Mouse (Mus musculus): ENCODE data around the gene Rhbdd2. TPM values are rescaled to one million over a fixed set of nuclear protein-coding genes. Genes with fewer than 3 reads are reported as not detected.
"Not testable (repeated sequence)": the region's sequence is repeated elsewhere in the genome, so short reads cannot be mapped to it uniquely, and the experiment has no call there.

The Rhbdd2 gene
- polyA plus RNA-seq (2015; fragmentation: Nextera tagmentation; extraction: Ambion mirVana) = 85.3 and 89.3 TPM in 2 replicates

DNA sequence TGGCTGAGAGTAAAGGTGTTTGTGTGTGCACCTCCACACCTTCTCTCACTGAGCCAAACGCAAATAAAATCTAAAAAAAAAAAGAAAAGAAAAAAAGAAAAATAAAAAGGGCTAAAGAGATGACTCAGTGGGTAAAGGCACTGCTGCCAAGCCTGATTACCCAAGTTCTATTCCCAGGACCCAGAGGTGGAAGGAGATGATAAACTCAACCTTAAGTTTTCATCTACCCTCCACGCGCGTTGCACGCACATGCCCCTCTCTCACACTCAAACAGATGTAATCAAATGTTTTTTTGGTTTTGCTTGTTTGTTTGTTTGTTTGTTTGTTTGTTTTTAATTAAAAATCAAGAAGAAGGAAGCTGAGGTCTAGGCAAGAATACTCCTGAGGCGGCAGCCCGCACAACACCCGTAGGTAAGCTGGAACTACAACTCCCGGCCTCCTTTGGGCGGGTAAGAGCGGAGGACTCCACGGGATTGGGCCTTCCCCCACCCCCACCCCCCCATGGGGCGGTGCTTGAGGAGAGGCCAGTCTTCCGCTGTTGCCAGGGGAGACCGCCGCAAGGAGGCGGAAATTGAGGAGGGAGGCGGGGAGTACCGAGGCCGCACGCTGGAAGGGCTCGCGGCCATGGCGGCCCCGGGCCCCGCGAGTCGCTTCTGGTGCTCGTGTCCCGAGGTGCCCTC lies at the start of gene Rhbdd2:
Rhbdd2 (plus strand) TSS at position 502 of the 680 bp plus-strand sequence.
- Histone ChIP-seq H3K27ac (peak within 1 kb of the TSS; percentile 96), H3K27me3 (no peaks in the 10 kb centered on the region), H3K4me3 (peak within 1 kb of the TSS; percentile 82), H3K9me3 (no peaks in the 10 kb centered on the region), H3K9ac (peak within 1 kb of the TSS; percentile 90), H3K4me1 (replicated peaks) (peaks cover 19% of the 10 kb centered on the region), H3K4me2 (peak within 1 kb of the TSS; percentile 76), H3K36me3 (peaks cover 23% of the 10 kb centered on the region)
- peak; percentile 99 for ATAC-seq (ENCODE audit: low FRiP score)
- WGBS = 11% methylated on average over 30 of the region's 30 CpGs

DNA sequence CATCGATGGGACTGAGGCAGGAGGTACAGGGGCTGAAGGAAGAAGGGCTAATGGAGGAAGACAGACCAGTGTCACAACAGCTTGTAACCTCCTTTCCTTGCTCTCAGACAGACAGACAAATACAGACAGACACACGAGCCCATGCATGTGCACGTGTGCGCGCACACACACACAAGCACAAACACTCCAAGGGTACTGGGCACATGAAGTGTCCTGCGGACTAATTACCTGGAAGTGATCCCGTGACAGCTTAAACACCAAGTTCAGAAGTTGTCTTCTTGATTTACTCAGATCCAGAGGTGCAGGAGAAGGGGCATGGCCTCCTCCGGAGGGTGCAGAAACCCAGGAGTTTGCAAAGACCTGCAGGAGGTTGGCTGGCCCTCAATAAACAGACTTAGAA lies 46.7 kb upstream of the Rhbdd2 start:
- H3K36me3 ChIP-seq = no peaks in the 10 kb centered on the region
- H3K27ac ChIP-seq = no peak overlapping the region
- H3K4me1 ChIP-seq (replicated peaks) = no peaks in the 10 kb centered on the region
- 93% methylated on average over 8 of the region's 8 CpGs for WGBS
- no peak overlapping the region for H3K9ac ChIP-seq
- no peak overlapping the region for H3K4me3 ChIP-seq
- no peaks in the 10 kb centered on the region for H3K27me3 ChIP-seq
- H3K4me2 ChIP-seq = no peak overlapping the region
- ATAC-seq (ENCODE audit: low FRiP score) = no peak
- no peaks in the 10 kb centered on the region for H3K9me3 ChIP-seq

DNA sequence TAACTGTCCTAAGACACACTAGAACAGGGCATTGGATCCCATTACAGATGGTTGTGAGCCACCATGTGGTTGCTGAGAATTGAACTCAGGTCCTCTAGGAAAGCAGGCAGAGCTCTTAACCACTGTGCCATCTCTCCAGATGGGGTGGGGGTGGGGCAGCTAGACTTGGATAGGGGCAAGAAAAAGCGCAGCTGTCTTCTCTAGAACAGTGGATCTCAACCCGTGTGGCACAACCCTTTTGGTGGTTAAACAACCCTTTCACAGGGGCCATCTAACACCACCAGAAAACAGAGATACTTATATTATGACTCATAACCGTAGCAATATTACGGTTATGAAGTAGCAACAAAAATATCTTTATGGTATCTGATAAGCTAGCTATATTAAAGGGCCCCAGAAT lies 44.7 kb upstream of the Rhbdd2 start:
- Histone ChIP-seq H3K9me3 (0 out of 2 replicates have a peak, but pooled peaks cover 9% of the 10 kb centered on the region), H3K36me3 (no peaks in the 10 kb centered on the region), H3K4me3 (no peak overlapping the region), H3K27me3 (no peaks in the 10 kb centered on the region), H3K9ac (no peak overlapping the region), H3K4me1 (replicated peaks) (no peaks in the 10 kb centered on the region), H3K27ac (no peak overlapping the region), H3K4me2 (no peak overlapping the region)
- WGBS = 92% methylated on average over 4 of the region's 4 CpGs
- no peak for ATAC-seq (ENCODE audit: low FRiP score)

DNA sequence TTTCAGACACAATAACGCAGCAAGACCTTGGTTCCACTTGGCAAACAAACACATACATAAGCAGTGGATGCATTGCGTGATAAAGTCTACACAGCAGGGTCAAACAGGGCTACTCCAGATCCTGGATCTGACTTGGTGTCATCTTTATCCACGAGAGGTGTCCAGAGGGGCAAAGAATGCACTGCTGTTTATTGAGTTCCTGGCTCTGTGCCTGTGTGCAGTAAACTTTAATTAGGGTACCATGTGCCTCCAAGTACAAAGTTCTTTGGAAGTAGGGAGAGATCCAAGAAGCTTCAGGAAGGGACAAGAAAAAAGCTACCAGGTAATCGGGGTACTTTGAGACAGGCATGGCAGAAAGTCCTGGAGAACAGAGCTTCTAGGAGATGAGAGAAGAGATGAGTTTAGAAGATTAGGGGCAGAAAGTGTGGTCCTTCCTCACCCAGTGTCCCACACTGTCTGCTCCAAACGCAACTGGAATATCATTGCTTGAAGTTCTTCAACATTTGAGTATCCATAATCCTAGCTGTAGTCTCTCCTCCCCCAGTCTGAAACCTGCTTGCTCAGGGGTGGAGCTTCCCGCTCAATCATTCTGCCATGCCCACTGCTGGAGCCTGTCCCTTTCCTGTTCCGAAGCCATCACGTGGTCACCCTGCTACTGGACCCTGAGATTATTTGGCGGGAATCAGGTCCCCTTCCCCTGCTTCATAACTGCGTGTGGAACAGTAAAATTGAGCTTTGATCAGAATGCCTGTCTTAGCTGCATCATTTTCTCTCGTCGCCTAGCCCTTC lies 42.2 kb upstream of the Rhbdd2 start:
- Histone ChIP-seq H3K36me3 (no peaks in the 10 kb centered on the region), H3K27me3 (no peaks in the 10 kb centered on the region), H3K4me2 (no peak overlapping the region), H3K27ac (no peak overlapping the region), H3K4me3 (no peak overlapping the region), H3K4me1 (replicated peaks) (no peaks in the 10 kb centered on the region), H3K9me3 (0 out of 2 replicates have a peak, but pooled peaks cover 9% of the 10 kb centered on the region), H3K9ac (no peak overlapping the region)
- ATAC-seq (ENCODE audit: low FRiP score) = no peak
- 85% methylated on average over 12 of the region's 12 CpGs for WGBS

DNA sequence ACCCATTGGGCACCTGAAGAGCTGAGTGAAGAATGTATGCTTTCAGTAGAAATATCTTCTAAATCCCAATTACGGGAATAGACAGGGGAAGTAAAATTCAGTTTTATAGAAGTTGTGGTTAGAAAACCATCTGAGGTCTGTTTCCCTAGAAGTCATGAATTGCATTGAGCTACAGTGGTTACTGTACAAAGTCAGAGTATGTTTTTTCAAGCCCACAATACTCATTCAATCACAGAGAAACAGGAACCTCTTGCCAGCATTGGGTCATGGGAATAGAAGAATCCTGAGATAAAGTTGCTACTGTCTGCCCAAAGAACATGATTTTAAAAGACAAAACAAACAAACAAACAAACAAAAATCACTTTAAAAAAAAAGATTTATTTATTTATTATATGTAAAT lies 27.8 kb upstream of the Rhbdd2 start:
- not testable (repeated sequence) for H3K9ac ChIP-seq; H3K27ac ChIP-seq; H3K9me3 ChIP-seq; H3K4me2 ChIP-seq; H3K4me3 ChIP-seq; H3K4me1 ChIP-seq (replicated peaks); H3K36me3 ChIP-seq; ATAC-seq (ENCODE audit: low FRiP score); H3K27me3 ChIP-seq
- WGBS = no CpG with 5 or more reads among the region's 1 CpGs

DNA sequence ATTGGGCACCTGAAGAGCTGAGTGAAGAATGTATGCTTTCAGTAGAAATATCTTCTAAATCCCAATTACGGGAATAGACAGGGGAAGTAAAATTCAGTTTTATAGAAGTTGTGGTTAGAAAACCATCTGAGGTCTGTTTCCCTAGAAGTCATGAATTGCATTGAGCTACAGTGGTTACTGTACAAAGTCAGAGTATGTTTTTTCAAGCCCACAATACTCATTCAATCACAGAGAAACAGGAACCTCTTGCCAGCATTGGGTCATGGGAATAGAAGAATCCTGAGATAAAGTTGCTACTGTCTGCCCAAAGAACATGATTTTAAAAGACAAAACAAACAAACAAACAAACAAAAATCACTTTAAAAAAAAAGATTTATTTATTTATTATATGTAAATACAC lies 25.7 kb upstream of the Rhbdd2 start:
- not testable (repeated sequence) for H3K27ac ChIP-seq; H3K9ac ChIP-seq; H3K4me1 ChIP-seq (replicated peaks); H3K36me3 ChIP-seq; ATAC-seq (ENCODE audit: low FRiP score); H3K4me2 ChIP-seq; H3K4me3 ChIP-seq; H3K27me3 ChIP-seq; H3K9me3 ChIP-seq
- WGBS = no CpG with 5 or more reads among the region's 1 CpGs

DNA sequence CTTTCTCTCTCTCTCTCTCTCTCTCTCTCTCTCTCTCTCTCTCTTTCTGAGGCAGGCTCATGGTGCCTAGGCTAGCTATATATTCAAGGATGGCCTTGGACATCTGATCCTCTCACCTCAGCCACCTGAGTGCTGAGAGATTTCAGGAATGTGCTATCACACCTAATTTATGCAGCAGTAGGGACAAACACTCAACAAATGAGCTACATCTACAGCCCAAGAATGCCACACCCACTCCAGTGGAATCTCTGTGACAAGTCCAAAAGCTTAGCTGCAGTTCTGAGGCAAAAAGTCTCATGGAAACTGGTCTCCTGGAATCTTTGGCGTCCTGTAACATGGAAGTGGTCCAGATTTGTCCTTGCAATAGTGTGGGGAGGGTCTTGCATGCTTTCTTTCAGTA lies 24.8 kb upstream of the Rhbdd2 start:
- Histone ChIP-seq H3K9me3 (peaks cover 6% of the 10 kb centered on the region), H3K27ac (no peak overlapping the region), H3K27me3 (no peaks in the 10 kb centered on the region), H3K36me3 (no peaks in the 10 kb centered on the region), H3K4me3 (no peak overlapping the region), H3K4me2 (no peak overlapping the region), H3K9ac (no peak overlapping the region), H3K4me1 (replicated peaks) (no peaks in the 10 kb centered on the region)
- no peak for ATAC-seq (ENCODE audit: low FRiP score)
- 42% methylated on average over 1 of the region's 1 CpGs for WGBS

DNA sequence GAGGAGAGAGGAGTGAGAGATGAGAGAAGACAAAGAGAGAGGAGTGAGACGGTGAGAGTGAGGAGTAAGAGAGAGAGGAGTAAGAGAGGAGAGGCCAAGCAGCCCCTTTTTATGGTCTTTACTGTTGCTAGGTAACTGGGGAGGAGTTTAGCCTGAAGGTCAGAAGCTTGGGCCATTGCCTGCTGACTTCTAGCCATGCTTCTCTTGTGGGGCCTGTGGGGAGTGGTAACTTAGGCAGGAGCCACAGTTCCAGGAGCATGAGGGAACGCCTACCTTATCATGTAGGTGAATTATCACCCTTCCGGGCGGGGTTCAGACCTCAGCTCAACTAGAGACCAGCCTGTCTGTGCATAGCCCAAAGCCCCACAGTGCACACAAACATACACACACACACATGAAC lies 22.6 kb upstream of the Rhbdd2 start:
- no peak overlapping the region for H3K4me3 ChIP-seq
- ATAC-seq (ENCODE audit: low FRiP score) = no peak
- no peaks in the 10 kb centered on the region for H3K27me3 ChIP-seq
- H3K9me3 ChIP-seq = no peaks in the 10 kb centered on the region
- no peak overlapping the region for H3K27ac ChIP-seq
- H3K9ac ChIP-seq = no peak overlapping the region
- WGBS = 75% methylated on average over 4 of the region's 4 CpGs
- no peaks in the 10 kb centered on the region for H3K4me1 ChIP-seq (replicated peaks)
- no peaks in the 10 kb centered on the region for H3K36me3 ChIP-seq
- no peak overlapping the region for H3K4me2 ChIP-seq

DNA sequence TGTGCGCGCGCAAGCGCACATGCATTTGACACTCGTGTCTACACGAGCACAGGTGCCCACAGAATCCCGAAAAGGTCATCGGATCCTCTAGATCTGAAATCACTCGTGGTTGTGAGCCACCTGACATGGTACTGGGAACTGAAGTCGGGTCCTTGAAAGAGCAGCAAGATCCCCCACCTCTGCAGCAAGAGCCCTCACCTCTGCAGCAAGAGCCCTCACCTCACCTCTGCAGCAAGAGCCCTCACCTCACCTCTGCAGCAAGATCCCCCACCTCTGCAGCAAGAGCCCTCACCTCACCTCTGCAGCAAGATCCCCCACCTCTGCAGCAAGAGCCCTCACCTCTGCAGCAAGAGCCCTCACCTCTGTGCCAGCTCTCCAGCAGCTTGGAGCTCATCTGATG lies 12.7 kb upstream of the Rhbdd2 start:
- not testable (repeated sequence) for H3K4me1 ChIP-seq (replicated peaks); H3K27me3 ChIP-seq; H3K36me3 ChIP-seq; H3K27ac ChIP-seq; H3K9ac ChIP-seq; H3K4me3 ChIP-seq; ATAC-seq (ENCODE audit: low FRiP score); H3K9me3 ChIP-seq; H3K4me2 ChIP-seq
- 88% methylated on average over 10 of the region's 10 CpGs for WGBS

DNA sequence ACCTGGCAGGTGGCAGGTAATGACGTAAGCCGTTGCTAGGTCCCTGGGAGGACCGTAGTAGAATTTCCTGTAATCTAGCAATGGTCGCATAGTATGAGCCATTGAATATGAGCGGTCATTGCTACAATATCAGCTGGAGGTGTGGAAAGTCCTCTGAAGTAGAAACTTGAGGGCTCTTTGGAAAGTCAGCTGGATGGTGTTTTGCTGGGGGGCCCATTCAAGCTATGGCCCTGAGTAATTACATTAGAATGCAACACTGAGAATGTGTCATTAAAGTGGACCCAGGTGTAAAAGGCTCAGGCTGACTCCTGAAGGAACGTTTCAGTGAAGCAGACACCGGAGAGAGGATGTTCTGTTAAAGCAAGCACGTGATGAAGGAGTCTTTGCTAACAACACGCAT lies 11.9 kb upstream of the Rhbdd2 start:
- no peak overlapping the region for H3K27ac ChIP-seq
- 87% methylated on average over 9 of the region's 9 CpGs for WGBS
- no peak for ATAC-seq (ENCODE audit: low FRiP score)

DNA sequence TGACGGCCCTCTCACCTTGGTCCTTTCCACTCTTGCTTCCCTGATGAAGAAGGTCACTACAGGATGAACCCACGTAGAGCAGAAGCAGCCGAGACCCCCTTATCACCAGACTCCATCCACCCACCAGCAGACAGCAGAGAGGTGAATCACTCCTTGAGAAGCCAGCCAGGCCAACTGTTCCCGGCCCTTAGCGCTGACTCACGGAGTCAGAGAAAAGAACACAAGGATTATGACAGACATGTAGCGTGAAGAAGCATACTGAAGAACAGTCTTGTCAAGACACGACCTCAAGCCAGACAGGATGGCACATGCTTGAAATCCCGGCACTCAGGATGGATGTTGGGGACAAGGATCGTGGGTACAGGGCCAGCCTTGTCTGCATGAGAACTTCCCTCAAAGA lies 10.7 kb upstream of the Rhbdd2 start:
- ATAC-seq (ENCODE audit: low FRiP score) = no peak
- WGBS = 86% methylated on average over 10 of the region's 10 CpGs
- Histone ChIP-seq H3K36me3 (no peaks in the 10 kb centered on the region), H3K27me3 (0 out of 2 replicates have a peak, but pooled peaks cover 4% of the 10 kb centered on the region), H3K9me3 (no peaks in the 10 kb centered on the region), H3K27ac (no peak overlapping the region), H3K4me2 (no peak overlapping the region), H3K4me3 (no peak overlapping the region), H3K9ac (no peak overlapping the region), H3K4me1 (replicated peaks) (no peaks in the 10 kb centered on the region)

More for the DNA sequence above, 11.9 kb upstream of the Rhbdd2 start:
- H3K4me2 ChIP-seq = no peak overlapping the region
- H3K9ac ChIP-seq = no peak overlapping the region
- no peaks in the 10 kb centered on the region for H3K9me3 ChIP-seq
- no peaks in the 10 kb centered on the region for H3K36me3 ChIP-seq
- no peaks in the 10 kb centered on the region for H3K4me1 ChIP-seq (replicated peaks)
- no peak overlapping the region for H3K4me3 ChIP-seq
- 0 out of 2 replicates have a peak, but pooled peaks cover 4% of the 10 kb centered on the region for H3K27me3 ChIP-seq

DNA sequence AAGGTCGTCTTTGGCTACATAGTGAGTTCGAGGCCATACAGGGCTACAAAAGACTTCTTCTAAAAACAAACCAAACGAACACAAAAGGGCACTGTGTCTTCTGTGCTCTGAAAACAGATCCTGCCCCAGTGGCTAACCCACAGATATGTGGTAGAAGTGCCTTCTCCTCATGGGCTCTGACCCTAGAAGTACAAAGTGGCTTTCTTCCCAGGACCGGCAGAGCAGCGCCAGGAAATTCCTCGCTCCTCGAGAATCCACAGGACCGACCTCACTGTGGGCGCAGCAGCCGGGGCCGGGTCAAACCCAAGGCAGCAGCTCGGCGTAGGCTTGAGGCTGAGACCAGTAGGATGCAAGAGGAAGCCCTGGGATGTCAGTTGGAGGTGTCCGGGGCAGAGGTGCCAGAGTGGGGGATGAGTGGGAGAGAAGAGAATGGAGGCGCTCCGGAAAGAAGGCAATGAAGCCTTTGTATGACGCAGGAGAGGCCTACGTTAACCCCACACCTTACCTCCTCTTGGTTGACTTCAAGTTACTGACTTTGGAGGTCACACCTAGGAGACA lies 9.3 kb upstream of the Rhbdd2 start:
- H3K4me2 ChIP-seq = no peak overlapping the region
- no peak overlapping the region for H3K9ac ChIP-seq
- no peak overlapping the region for H3K4me3 ChIP-seq
- WGBS = 81% methylated on average over 18 of the region's 18 CpGs
- H3K27me3 ChIP-seq = no peaks in the 10 kb centered on the region
- H3K4me1 ChIP-seq (replicated peaks) = no peaks in the 10 kb centered on the region
- no peak for ATAC-seq (ENCODE audit: low FRiP score)
- no peaks in the 10 kb centered on the region for H3K9me3 ChIP-seq
- no peak overlapping the region for H3K27ac ChIP-seq
- no peaks in the 10 kb centered on the region for H3K36me3 ChIP-seq
